Mouse (Mus musculus): ENCODE results near the gene Gfod1. TPM values are rescaled to one million over a fixed set of nuclear protein-coding genes. Genes with fewer than 3 reads are reported as not detected.

The Gfod1 gene
- polyA plus RNA-seq, 1 experiment from 2014 or later = 1.5 TPM

- Histone ChIP-seq H3K27ac (no peak overlapping the region), H3K4me3 (no peak overlapping the region), H3K9me3 (no peaks in the 10 kb centered on the region), H3K27me3 (replicated peaks) (no peaks in the 10 kb centered on the region), H3K4me1 (peaks cover 10% of the 10 kb centered on the region; the same call in 1 of the 2 replicates), H3K9ac (no peak overlapping the region), H3K36me3 (no peaks in the 10 kb centered on the region), H3K4me2 (replicated peaks) (no peak overlapping the region)
- 27% methylated on average over 4 of the region's 4 CpGs for WGBS
- no peak for ATAC-seq (ENCODE audit: low FRiP score, low read depth)
These were observed 34.3 kb downstream of the Gfod1 start for GRCm38 (mm10) chr13:43269460-43270219.

GRCm38 (mm10) chr13:43268539-43269327 lies 35.2 kb downstream of the Gfod1 start:
- no peaks in the 10 kb centered on the region for H3K27me3 ChIP-seq (replicated peaks)
- H3K9ac ChIP-seq = no peak overlapping the region
- H3K9me3 ChIP-seq = no peaks in the 10 kb centered on the region
- H3K36me3 ChIP-seq = no peaks in the 10 kb centered on the region
- H3K4me1 ChIP-seq = peaks cover 10% of the 10 kb centered on the region; the same call in 1 of the 2 replicates
- H3K27ac ChIP-seq = no peak overlapping the region
- no peak overlapping the region for H3K4me2 ChIP-seq (replicated peaks)
- WGBS = 56% methylated on average over 12 of the region's 12 CpGs
- no peak overlapping the region for H3K4me3 ChIP-seq
- no peak for ATAC-seq (ENCODE audit: low FRiP score, low read depth)

DNA sequence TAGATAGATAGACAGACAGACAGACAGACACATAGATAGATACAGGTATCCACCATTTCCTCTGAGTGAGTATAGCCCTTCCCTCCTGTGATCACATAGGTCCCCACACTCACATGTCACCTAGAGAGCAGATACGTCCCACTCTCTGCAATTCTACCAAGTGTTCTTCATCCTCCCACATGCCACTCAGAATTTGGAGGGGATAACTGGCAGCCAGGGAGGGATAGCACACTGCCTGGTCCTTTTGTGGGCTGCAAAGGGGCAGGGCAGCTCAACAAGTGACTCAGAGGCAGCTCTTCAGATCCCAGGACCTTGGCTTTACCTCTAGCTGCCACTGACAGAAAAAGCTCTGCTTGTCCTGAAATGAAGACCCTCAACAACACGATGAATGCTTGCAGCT lies 36.1 kb downstream of the Gfod1 start:
- no peak overlapping the region for H3K4me2 ChIP-seq (replicated peaks)
- H3K27me3 ChIP-seq (replicated peaks) = no peaks in the 10 kb centered on the region
- H3K9me3 ChIP-seq = no peaks in the 10 kb centered on the region
- 89% methylated on average over 2 of the region's 2 CpGs for WGBS
- H3K4me1 ChIP-seq = peaks cover 10% of the 10 kb centered on the region; the same call in 1 of the 2 replicates
- no peak overlapping the region for H3K27ac ChIP-seq
- no peaks in the 10 kb centered on the region for H3K36me3 ChIP-seq
- no peak overlapping the region for H3K9ac ChIP-seq
- H3K4me3 ChIP-seq = no peak overlapping the region
- ATAC-seq (ENCODE audit: low FRiP score, low read depth) = no peak

GRCm38 (mm10) chr13:43267216-43267615 lies 36.8 kb downstream of the Gfod1 start:
- Histone ChIP-seq H3K4me1 (peaks cover 10% of the 10 kb centered on the region; the same call in 1 of the 2 replicates), H3K4me2 (replicated peaks) (no peak overlapping the region), H3K27ac (no peak overlapping the region), H3K9me3 (no peaks in the 10 kb centered on the region), H3K4me3 (no peak overlapping the region), H3K36me3 (no peaks in the 10 kb centered on the region), H3K27me3 (replicated peaks) (no peaks in the 10 kb centered on the region), H3K9ac (no peak overlapping the region)
- ATAC-seq (ENCODE audit: low FRiP score, low read depth) = no peak
- 89% methylated on average over 3 of the region's 3 CpGs for WGBS

DNA sequence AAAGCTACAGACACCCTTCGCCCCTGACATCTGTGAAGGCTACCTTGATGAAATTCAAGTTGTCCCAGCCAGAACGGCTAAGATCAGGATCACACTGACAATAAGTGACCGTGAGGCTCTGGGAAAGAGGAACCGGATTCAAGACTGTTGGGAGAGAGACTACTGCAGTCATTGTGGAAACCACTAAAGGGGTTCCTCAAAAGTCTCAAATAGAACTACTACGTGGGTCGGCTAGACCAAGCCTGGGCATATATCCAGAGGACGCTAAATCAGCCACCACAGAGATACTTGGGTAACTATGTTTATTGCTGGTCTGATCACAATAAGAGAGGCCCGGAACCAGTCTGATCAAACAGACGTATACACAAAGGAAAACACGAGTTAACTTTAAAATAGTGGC lies 37.6 kb downstream of the Gfod1 start:
- no peak overlapping the region for H3K4me2 ChIP-seq (replicated peaks)
- no peaks in the 10 kb centered on the region for H3K36me3 ChIP-seq
- ATAC-seq (ENCODE audit: low FRiP score, low read depth) = no peak
- no peaks in the 10 kb centered on the region for H3K9me3 ChIP-seq
- WGBS = 92% methylated on average over 10 of the region's 10 CpGs
- peaks cover 10% of the 10 kb centered on the region; the same call in 1 of the 2 replicates for H3K4me1 ChIP-seq
- no peak overlapping the region for H3K4me3 ChIP-seq
- no peak overlapping the region for H3K9ac ChIP-seq
- H3K27me3 ChIP-seq (replicated peaks) = no peaks in the 10 kb centered on the region
- H3K27ac ChIP-seq = no peak overlapping the region

DNA sequence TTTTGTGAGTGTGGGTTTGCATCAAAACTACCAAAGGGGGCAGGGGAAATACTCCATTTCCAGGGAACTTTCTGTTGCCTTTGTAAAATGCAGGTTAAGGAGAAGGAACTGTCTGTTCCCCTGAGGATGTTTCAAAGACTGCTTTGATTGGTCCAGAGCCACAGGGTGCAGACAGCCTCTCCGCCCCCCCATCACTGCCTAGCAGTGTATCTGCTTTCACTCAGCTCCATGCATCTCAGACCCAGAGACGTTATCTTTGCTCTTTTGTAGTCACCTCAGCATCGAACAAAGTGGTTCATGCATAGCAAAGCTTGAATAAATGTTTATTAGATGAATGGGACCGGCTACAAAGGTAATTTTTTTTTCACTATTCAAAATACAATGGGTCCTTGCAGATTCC lies 38.9 kb downstream of the Gfod1 start:
- Histone ChIP-seq H3K36me3 (no peaks in the 10 kb centered on the region), H3K9me3 (no peaks in the 10 kb centered on the region), H3K27me3 (replicated peaks) (no peaks in the 10 kb centered on the region), H3K9ac (no peak overlapping the region), H3K4me2 (replicated peaks) (no peak overlapping the region), H3K4me3 (no peak overlapping the region), H3K27ac (no peak overlapping the region), H3K4me1 (peaks cover 10% of the 10 kb centered on the region; the same call in 1 of the 2 replicates)
- ATAC-seq (ENCODE audit: low FRiP score, low read depth) = no peak
- WGBS = 45% methylated on average over 4 of the region's 4 CpGs

DNA sequence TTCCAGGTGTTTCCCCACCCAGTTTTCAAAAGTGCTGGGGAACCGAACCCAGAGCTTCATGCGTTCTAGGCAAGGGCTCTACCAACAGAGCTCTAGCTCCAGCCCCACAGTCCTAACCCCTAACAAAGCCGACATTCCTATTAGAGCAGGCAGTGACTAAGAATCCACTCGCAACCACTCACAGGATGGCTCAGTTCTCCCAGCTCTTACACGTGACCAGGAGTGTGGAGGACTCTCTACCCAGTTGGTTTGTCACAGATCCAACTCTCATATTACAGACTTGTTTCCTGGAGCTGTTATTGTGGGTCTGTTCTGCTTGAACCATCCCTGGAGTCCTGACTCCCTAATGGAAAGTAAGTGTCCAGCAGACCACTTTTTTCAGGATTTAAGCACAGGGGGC lies 40.3 kb downstream of the Gfod1 start:
- H3K4me3 ChIP-seq = no peak overlapping the region
- H3K4me2 ChIP-seq (replicated peaks) = no peak overlapping the region
- H3K4me1 ChIP-seq = no peaks in the 10 kb centered on the region
- no peaks in the 10 kb centered on the region for H3K27me3 ChIP-seq (replicated peaks)
- WGBS = 88% methylated on average over 5 of the region's 5 CpGs
- ATAC-seq (ENCODE audit: low FRiP score, low read depth) = no peak
- no peaks in the 10 kb centered on the region for H3K36me3 ChIP-seq
- H3K9ac ChIP-seq = no peak overlapping the region
- H3K27ac ChIP-seq = no peak overlapping the region
- H3K9me3 ChIP-seq = no peaks in the 10 kb centered on the region

DNA sequence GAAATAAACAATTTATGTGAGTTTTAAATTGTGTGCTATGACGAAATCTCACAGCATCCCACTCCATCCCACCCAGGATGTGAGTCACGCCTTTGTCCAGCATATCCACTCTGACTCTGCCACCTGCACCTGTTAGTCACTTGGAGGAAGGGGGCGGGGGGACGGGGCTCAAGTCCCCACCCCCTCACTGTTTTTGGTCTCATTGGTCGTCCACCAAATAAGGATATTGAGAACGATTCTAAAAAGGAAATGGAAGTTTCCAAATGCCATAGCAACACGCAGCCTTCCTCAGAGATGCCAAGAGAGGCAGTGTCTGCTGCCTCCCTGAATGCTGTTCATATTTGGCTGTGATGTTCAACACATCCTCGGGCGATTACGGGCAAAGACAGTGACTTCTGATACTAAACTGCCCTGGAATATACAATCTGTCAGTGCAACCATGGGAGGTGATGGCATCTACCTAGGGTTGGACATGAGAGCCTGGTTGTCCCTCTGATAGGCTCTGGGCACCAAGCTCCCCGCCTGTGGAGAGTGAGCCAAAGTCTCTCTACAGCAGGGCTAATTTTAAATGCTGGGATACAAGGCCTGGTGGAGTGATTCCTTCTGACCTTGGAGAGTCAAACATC lies 41.7 kb downstream of the Gfod1 start:
- H3K4me1 ChIP-seq = no peaks in the 10 kb centered on the region
- no peak for ATAC-seq (ENCODE audit: low FRiP score, low read depth)
- H3K36me3 ChIP-seq = no peaks in the 10 kb centered on the region
- H3K4me2 ChIP-seq (replicated peaks) = no peak overlapping the region
- H3K9ac ChIP-seq = no peak overlapping the region
- whole genome bisulfite sequencing = 90% methylated on average over 11 of the region's 11 CpGs
- no peaks in the 10 kb centered on the region for H3K9me3 ChIP-seq
- no peak overlapping the region for H3K4me3 ChIP-seq
- H3K27ac ChIP-seq = no peak overlapping the region
- H3K27me3 ChIP-seq (replicated peaks) = no peaks in the 10 kb centered on the region

GRCm38 (mm10) chr13:43261287-43261686 lies 42.7 kb downstream of the Gfod1 start:
- H3K9me3 ChIP-seq = no peaks in the 10 kb centered on the region
- H3K9ac ChIP-seq = no peak overlapping the region
- H3K4me2 ChIP-seq (replicated peaks) = no peak overlapping the region
- H3K4me1 ChIP-seq = no peaks in the 10 kb centered on the region
- H3K27me3 ChIP-seq (replicated peaks) = no peaks in the 10 kb centered on the region
- no peak overlapping the region for H3K4me3 ChIP-seq
- no peak for ATAC-seq (ENCODE audit: low FRiP score, low read depth)
- 67% methylated on average over 3 of the region's 3 CpGs for WGBS
- H3K36me3 ChIP-seq = no peaks in the 10 kb centered on the region
- no peak overlapping the region for H3K27ac ChIP-seq

DNA sequence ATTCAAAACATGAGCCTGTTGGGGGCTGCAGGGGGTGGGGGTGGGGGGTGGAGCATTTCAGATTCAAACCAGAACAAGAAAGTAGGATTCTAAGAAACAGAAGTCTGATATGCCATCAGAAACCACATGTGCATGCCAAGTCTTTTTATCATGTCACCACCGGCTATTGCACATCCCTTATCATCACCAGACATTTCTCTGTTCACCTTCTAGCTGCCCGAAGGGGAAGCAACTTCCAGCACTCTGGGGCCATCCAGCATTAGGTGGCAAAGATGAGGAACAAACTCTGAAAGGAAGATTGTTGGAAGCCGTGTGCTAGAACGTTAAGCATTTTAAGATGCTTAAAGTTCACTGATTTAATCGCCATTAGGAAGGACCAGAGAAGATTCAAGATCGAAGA lies 43.2 kb downstream of the Gfod1 start:
- no peak overlapping the region for H3K4me3 ChIP-seq
- no peaks in the 10 kb centered on the region for H3K36me3 ChIP-seq
- ATAC-seq (ENCODE audit: low FRiP score, low read depth) = no peak
- no peak overlapping the region for H3K27ac ChIP-seq
- no peaks in the 10 kb centered on the region for H3K27me3 ChIP-seq (replicated peaks)
- no peak overlapping the region for H3K4me2 ChIP-seq (replicated peaks)
- no peaks in the 10 kb centered on the region for H3K9me3 ChIP-seq
- 80% methylated on average over 6 of the region's 6 CpGs for WGBS
- H3K9ac ChIP-seq = no peak overlapping the region
- H3K4me1 ChIP-seq = no peaks in the 10 kb centered on the region

- H3K9me3 ChIP-seq = no peaks in the 10 kb centered on the region
- H3K4me3 ChIP-seq = no peak overlapping the region
- no peak overlapping the region for H3K27ac ChIP-seq
- peaks cover 3% of the 10 kb centered on the region; the same call in 1 of the 2 replicates for H3K4me1 ChIP-seq
- no peak overlapping the region for H3K9ac ChIP-seq
- ATAC-seq (ENCODE audit: low FRiP score, low read depth) = no peak
- H3K36me3 ChIP-seq = no peaks in the 10 kb centered on the region
- WGBS = 91% methylated on average over 2 of the region's 2 CpGs
- H3K27me3 ChIP-seq (replicated peaks) = no peaks in the 10 kb centered on the region
- H3K4me2 ChIP-seq (replicated peaks) = no peak overlapping the region
These were observed 47.5 kb downstream of the Gfod1 start for GRCm38 (mm10) chr13:43256447-43256846.

- ATAC-seq (ENCODE audit: low FRiP score, low read depth) = no peak
- Histone ChIP-seq H3K27me3 (replicated peaks) (no peaks in the 10 kb centered on the region), H3K9ac (no peak overlapping the region), H3K9me3 (no peaks in the 10 kb centered on the region), H3K4me1 (peaks cover 11% of the 10 kb centered on the region; the same call in 1 of the 2 replicates), H3K4me2 (replicated peaks) (no peak overlapping the region), H3K4me3 (no peak overlapping the region), H3K27ac (no peak overlapping the region), H3K36me3 (no peaks in the 10 kb centered on the region)
- 61% methylated on average over 5 of the region's 5 CpGs for WGBS
These were observed 50.4 kb downstream of the Gfod1 start for GRCm38 (mm10) chr13:43253526-43253925.

Measured in neural tube, embryonic 12.5 days (tissue).